Mouse (Mus musculus) stomach, postnatal 0 days (tissue): ENCODE measurements around the gene Batf.

Experiments
- CTCF ChIP-seq: IDR thresholded peaks from 2 replicates; pipeline ENCODE4 v1.5.1; 2016; ENCODE audit warnings: antibody characterized with exemption, low read depth, mild to moderate bottlenecking, moderate library complexity
- EP300 ChIP-seq: optimal IDR thresholded peaks from 2 replicates; pipeline ENCODE3; 2016; ENCODE audit warnings: antibody characterized with exemption

DNA sequence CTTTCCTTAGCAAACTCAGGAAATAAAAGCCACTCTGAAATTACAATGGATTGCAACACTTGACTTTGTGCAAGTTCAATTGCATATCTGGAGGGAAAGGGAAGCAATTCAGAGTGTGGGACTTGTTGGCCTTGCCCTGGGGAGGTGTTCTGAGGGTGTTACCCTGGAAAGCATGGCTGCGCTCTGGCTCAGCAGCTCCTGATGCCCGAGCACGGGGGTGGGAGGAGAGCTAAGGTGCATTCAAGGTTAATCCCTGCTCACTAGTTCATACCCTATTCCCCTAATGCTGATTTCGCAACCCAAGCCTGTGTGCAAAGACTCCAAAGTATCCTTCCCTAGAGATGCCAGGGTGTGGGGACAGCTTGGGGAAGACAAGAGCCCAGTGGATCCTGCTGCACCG lies 42.7 kb upstream of the Batf start:
- TF ChIP-seq EP300 (no peak), CTCF (no peak)
